Mouse (Mus musculus) adrenal gland, postnatal 36 days (tissue): ENCODE results near the gene Ttc23. TPM values are rescaled to one million over a fixed set of nuclear protein-coding genes. Genes with fewer than 3 reads are reported as not detected.
A peak's percentile ranks its signal among the peaks of the same experiment; 100 is the strongest.

Experiments
- DNase-seq, 2 experiments: peaks; one replicate each; pipeline ENCODE4 v3.0.0; 2021; ENCODE audit warnings: mixed read lengths in 1 of 2
- total RNA-seq, 2 experiments: library from RNA; stranded (reverse); gene quantifications; 2 replicates each; pipeline ENCODE4 v1.2.3; 2021

Ttc23 gene
- total RNA-seq, 2 experiments from 2014 or later, result 24.3 to 34.8 TPM

GRCm38 (mm10) chr7:67695906-67696305 lies 48.7 kb downstream of the Ttc23 start:
- DNase-seq, result no peak

GRCm38 (mm10) chr7:67697892-67698630 lies 50.9 kb downstream of the Ttc23 start:
- peak in 1 of 2 experiments; percentile 21 for DNase-seq

GRCm38 (mm10) chr7:67699301-67699700 lies 52.1 kb downstream of the Ttc23 start:
- DNase-seq, result no peak

GRCm38 (mm10) chr7:67700846-67701245 lies 53.6 kb downstream of the Ttc23 start:
- peak; percentile 53 to 74 for DNase-seq

GRCm38 (mm10) chr7:67701252-67701914 lies 54.2 kb downstream of the Ttc23 start:
- DNase-seq, result no peak

GRCm38 (mm10) chr7:67708160-67708559 lies 61.0 kb downstream of the Ttc23 start:
- no peak for DNase-seq

GRCm38 (mm10) chr7:67710216-67710615 lies 63.0 kb downstream of the Ttc23 start:
- DNase-seq, result no peak

GRCm38 (mm10) chr7:67713820-67714510 lies 66.8 kb downstream of the Ttc23 start:
- DNase-seq, result no peak

- DNase-seq, result peak in 1 of 2 experiments; percentile 20
Observed at GRCm38 (mm10) chr7:67715176-67715575, 68.0 kb downstream of the Ttc23 start.

- DNase-seq, result no peak
Observed at GRCm38 (mm10) chr7:67716213-67716878, 69.1 kb downstream of the Ttc23 start.

- DNase-seq, result no peak
Observed at GRCm38 (mm10) chr7:67716925-67717324, 69.7 kb downstream of the Ttc23 start.

GRCm38 (mm10) chr7:67717520-67717919 lies 70.3 kb downstream of the Ttc23 start:
- DNase-seq, result peak; percentile 65 to 76

- peak; percentile 27 to 32 for DNase-seq
Observed at GRCm38 (mm10) chr7:67718804-67719203, 71.6 kb downstream of the Ttc23 start.

- DNase-seq, result no peak
Observed at GRCm38 (mm10) chr7:67722163-67722562, 75.0 kb downstream of the Ttc23 start.

GRCm38 (mm10) chr7:67724536-67724935 lies 77.3 kb downstream of the Ttc23 start:
- peak; percentile 51 to 54 for DNase-seq

- DNase-seq, result peak in 1 of 2 experiments; percentile 48
Observed at GRCm38 (mm10) chr7:67725016-67725415, 77.8 kb downstream of the Ttc23 start.

- DNase-seq, result no peak
Observed at GRCm38 (mm10) chr7:67728203-67728602, 81.0 kb downstream of the Ttc23 start.

- DNase-seq, result no peak
Observed at GRCm38 (mm10) chr7:67728809-67729208, 81.6 kb downstream of the Ttc23 start.

GRCm38 (mm10) chr7:67730431-67731110 lies 83.4 kb downstream of the Ttc23 start:
- DNase-seq, result no peak

- no peak for DNase-seq
Observed at GRCm38 (mm10) chr7:67732276-67732675, 85.1 kb downstream of the Ttc23 start.

- DNase-seq, result no peak
Observed at GRCm38 (mm10) chr7:67740382-67740781, 93.2 kb downstream of the Ttc23 start.

GRCm38 (mm10) chr7:67740796-67741195 lies 93.6 kb downstream of the Ttc23 start:
- no peak for DNase-seq
